Mouse (Mus musculus) neural tube, embryonic 14.5 days (tissue): ENCODE results near the gene Gm10775. TPM values are rescaled to one million over a fixed set of nuclear protein-coding genes. Genes with fewer than 3 reads are reported as not detected.

Source experiments
- ATAC-seq: fragments of 200-750 bp; cut with Nextera tagmentation; 2 replicates; pipeline ENCODE4 v1.8.0; 2017; ENCODE audit warnings: low read depth, mild to moderate bottlenecking, moderate TSS enrichment, moderate library complexity
- H3K27ac ChIP-seq: fragments of 300-500 bp; sonication (generic); 2 replicates; pipeline ENCODE4 v1.5.1; 2014; ENCODE audit warnings: low read depth, mild to moderate bottlenecking, control low read depth, low read length, moderate library complexity, mixed read lengths
- H3K27me3 ChIP-seq: fragments of 300-500 bp; sonication (generic); 2 replicates; pipeline ENCODE4 v1.6.1; 2014; ENCODE audit warnings: low read length; ENCODE audit not compliant: control insufficient read depth, insufficient read depth
- H3K36me3 ChIP-seq: fragments of 300-500 bp; sonication (generic); 2 replicates; pipeline ENCODE4 v1.6.1; 2014; ENCODE audit warnings: low read length, mixed read lengths; ENCODE audit not compliant: control insufficient read depth, insufficient read depth
- H3K4me1 ChIP-seq: fragments of 300-500 bp; sonication (generic); 2 replicates; pipeline ENCODE4 v1.6.1; 2014; ENCODE audit warnings: low read length; ENCODE audit not compliant: control insufficient read depth, insufficient read depth
- H3K4me2 ChIP-seq: fragments of 300-500 bp; sonication (generic); 2 replicates; pipeline ENCODE4 v1.6.1; 2014; ENCODE audit warnings: mild to moderate bottlenecking, low read depth, low read length, control low read depth
- H3K4me3 ChIP-seq: fragments of 300-500 bp; sonication (generic); 2 replicates; pipeline ENCODE4 v1.5.1; 2014; ENCODE audit warnings: low read depth, low read length, control low read depth, mixed read lengths
- H3K9ac ChIP-seq: fragments of 300-500 bp; sonication (generic); replicated peaks from 2 replicates; pipeline ENCODE4 v1.6.1; 2014; ENCODE audit warnings: low read depth, mild to moderate bottlenecking, control low read depth, low read length, mixed read lengths
- H3K9me3 ChIP-seq: fragments of 300-500 bp; sonication (generic); 2 replicates; pipeline ENCODE4 v1.6.1; 2016; ENCODE audit warnings: low read length; ENCODE audit not compliant: control insufficient read depth
- WGBS: fragments of 180-500 bp; shearing (Covaris S2); extraction: QIAGEN DNeasy Blood & Tissue Kit; methylation state at CpG from one replicate; pipeline ENCODE4 v1.1.7; 2014; 5-methylcytosine and 5-hydroxymethylcytosine counted together
- polyA plus RNA-seq: library from polyadenylated mRNA; unstranded; fragments of >200 nt; fragmentation: Nextera tagmentation; extraction: Ambion mirVana; gene quantifications from 2 replicates; pipeline ENCODE4 v1.2.1, GENCODE M21; 2014

Gm10775 gene
- 0.52 and 0.56 TPM in 2 replicates for polyA plus RNA-seq

- Histone ChIP-seq H3K27me3 (no peaks in the 10 kb centered on the region), H3K4me3 (peak within 1 kb of the TSS; percentile 21), H3K36me3 (no peaks in the 10 kb centered on the region), H3K4me2 (peak within 1 kb of the TSS; percentile 37), H3K4me1 (no peaks in the 10 kb centered on the region), H3K9me3 (peaks cover 27% of the 10 kb centered on the region), H3K27ac (no peak within 1 kb of the TSS), H3K9ac (0 out of 2 replicates have a peak within 1 kb of the TSS, but pooled peaks have one; percentile 32)
- WGBS, result 45% methylated on average over 29 of the region's 29 CpGs
- ATAC-seq, result no peak; the same call in 1 of the 2 replicates
These were observed at the start of gene Gm10775 for GRCm38 (mm10) chr13:65259239-65259638. TSS of gene Gm10775 (plus strand) at chr13:65259539.

GRCm38 (mm10) chr13:65225945-65226344, 33.4 kb upstream of the Gm10775 start:
- ATAC-seq, result no peak
- no peak overlapping the region for H3K27ac ChIP-seq
- H3K4me3 ChIP-seq, result no peak overlapping the region
- no peaks in the 10 kb centered on the region for H3K36me3 ChIP-seq
- no peaks in the 10 kb centered on the region for H3K9me3 ChIP-seq
- no peaks in the 10 kb centered on the region for H3K27me3 ChIP-seq
- no peak overlapping the region for H3K4me2 ChIP-seq
- no peak overlapping the region for H3K9ac ChIP-seq
- 69% methylated on average over 6 of the region's 6 CpGs for WGBS
- H3K4me1 ChIP-seq, result no peaks in the 10 kb centered on the region

DNA sequence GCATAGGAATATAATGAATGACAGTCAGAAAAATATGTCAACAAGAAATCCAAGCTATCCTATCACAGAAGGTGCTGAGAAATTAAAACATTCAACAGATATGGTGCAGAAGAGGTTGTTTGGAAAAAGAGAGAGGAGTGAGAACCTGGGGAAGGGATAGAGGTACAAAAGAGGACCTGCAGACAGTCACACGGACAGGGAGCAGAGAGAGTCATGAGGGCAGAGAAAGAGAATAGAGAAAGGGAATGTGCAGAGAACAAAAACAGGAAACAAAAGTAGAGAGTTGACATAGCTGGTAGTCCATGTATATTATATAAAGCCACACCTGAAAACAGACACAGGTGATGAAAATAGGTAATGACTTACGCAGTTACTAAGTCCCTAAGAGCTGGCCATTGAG, 32.7 kb upstream of the Gm10775 start:
- H3K36me3 ChIP-seq, result no peaks in the 10 kb centered on the region
- no peaks in the 10 kb centered on the region for H3K27me3 ChIP-seq
- no peak overlapping the region for H3K27ac ChIP-seq
- no peak overlapping the region for H3K4me3 ChIP-seq
- ATAC-seq, result no peak
- no peaks in the 10 kb centered on the region for H3K9me3 ChIP-seq
- H3K9ac ChIP-seq, result no peak overlapping the region
- H3K4me2 ChIP-seq, result no peak overlapping the region
- H3K4me1 ChIP-seq, result no peaks in the 10 kb centered on the region
- 91% methylated on average over 2 of the region's 2 CpGs for WGBS

DNA sequence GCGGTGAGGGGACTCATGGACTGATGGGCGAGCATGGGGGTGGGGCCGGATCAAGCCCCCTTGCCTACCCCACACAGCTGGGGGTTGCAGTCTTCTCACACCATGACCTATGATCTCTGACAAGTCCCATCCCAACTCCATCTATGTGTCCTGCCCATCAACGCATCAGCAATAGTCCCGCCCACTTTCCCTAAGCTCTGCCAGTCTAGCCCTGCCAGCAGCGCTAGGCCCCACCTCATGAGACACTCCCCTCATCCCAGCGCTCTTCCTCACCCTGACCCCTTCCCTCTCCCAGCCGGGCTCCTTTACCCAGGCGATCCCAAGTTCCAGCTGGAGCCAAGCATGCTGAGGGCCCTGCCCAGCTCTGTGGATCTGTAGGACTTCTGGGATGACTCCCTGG, 22.1 kb upstream of the Gm10775 start:
- Histone ChIP-seq H3K36me3 (no peaks in the 10 kb centered on the region), H3K9ac (no peak overlapping the region), H3K4me1 (peaks cover 5% of the 10 kb centered on the region), H3K27me3 (no peaks in the 10 kb centered on the region), H3K4me3 (no peak overlapping the region), H3K27ac (no peak overlapping the region), H3K9me3 (no peaks in the 10 kb centered on the region), H3K4me2 (no peak overlapping the region)
- 72% methylated on average over 9 of the region's 9 CpGs for WGBS
- ATAC-seq, result no peak

- H3K27ac ChIP-seq, result peak overlapping the region; percentile 92
- no peaks in the 10 kb centered on the region for H3K36me3 ChIP-seq
- WGBS, result 2% methylated on average over 28 of the region's 28 CpGs
- peaks cover 11% of the 10 kb centered on the region for H3K4me1 ChIP-seq
- peaks cover 6% of the 10 kb centered on the region; the same call in 1 of the 2 replicates for H3K9me3 ChIP-seq
- H3K4me2 ChIP-seq, result peak overlapping the region; percentile 100
- no peaks in the 10 kb centered on the region for H3K27me3 ChIP-seq
- peak overlapping the region; percentile 67 for H3K4me3 ChIP-seq
- peak; percentile 97 for ATAC-seq
- peak overlapping the region; percentile 71 for H3K9ac ChIP-seq
These were observed 18.7 kb upstream of the Gm10775 start for GRCm38 (mm10) chr13:65240509-65241098.

DNA sequence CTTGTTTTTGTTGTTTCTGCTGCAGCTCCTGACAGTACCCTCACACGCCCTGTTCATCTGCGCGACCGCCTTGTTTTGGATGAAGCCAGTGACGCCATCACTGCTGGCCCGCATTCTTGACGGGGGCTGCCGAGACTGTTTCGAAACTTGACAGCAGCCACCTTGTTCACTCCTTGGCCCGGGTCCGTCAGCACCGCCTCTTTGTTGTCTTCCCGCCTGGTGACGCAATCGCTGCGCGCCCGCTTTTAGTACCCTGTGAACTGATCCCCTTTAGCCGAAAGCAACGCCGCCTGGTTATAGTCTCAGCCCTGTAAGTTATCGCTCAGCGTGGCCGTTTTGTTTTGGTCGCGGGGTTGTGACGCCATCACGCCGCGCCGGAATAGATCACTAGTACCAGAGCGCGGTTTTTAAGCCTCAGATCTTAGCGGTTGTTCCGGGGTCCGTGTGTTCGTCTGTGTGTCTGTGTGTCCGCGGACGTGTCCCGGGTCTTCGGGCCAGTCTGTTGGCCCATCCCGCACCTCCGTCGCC, 18.2 kb upstream of the Gm10775 start:
- Histone ChIP-seq H3K4me2 (peak overlapping the region; percentile 100), H3K27ac (peak overlapping the region; percentile 92), H3K4me3 (peak overlapping the region; percentile 67), H3K27me3 (no peaks in the 10 kb centered on the region), H3K9me3 (peaks cover 7% of the 10 kb centered on the region; the same call in 1 of the 2 replicates), H3K4me1 (peaks cover 11% of the 10 kb centered on the region), H3K36me3 (no peaks in the 10 kb centered on the region), H3K9ac (peak overlapping the region; percentile 67)
- peak; percentile 90 for ATAC-seq
- under 1% methylated on average over 45 of the region's 45 CpGs for WGBS

DNA sequence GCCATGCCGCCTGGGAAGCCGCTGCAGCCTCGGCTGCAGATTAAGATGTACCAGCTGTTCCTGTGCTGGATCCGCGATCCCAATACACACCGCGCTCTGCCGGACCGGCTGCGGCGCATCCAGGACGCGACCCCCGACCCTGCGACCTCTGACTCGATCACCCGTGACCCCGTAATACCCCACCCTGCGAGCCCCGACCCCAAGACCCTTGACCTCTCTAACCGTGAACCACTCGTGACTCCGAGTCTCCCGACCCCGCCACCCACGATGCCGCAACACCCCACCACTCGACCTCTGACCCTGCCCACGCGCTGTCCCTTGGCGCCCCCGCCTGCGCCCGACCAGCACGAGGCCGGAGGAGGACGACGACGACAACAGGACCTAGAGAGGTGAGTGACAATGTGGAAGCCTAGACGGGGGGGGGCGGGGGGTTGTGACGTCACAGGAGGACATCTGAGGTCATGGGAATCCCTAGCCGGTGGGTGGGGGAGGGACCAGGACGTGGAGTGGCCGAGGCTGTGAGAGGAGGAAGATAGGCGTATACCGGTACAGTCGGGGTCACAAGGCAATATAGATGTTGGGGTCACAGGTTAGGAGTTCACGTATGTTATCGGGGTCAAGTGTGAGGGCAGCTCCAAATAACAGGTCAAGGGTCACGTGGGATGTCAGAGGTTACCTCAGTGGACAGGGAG, 17.6 kb upstream of the Gm10775 start:
- Histone ChIP-seq H3K4me3 (peak overlapping the region; percentile 67), H3K4me1 (peaks cover 11% of the 10 kb centered on the region), H3K27ac (peak overlapping the region; percentile 92; the same call in 1 of the 2 replicates), H3K27me3 (no peaks in the 10 kb centered on the region), H3K36me3 (no peaks in the 10 kb centered on the region), H3K9ac (peak overlapping the region; percentile 67), H3K4me2 (peak overlapping the region; percentile 100), H3K9me3 (peaks cover 7% of the 10 kb centered on the region; the same call in 1 of the 2 replicates)
- WGBS, result 2% methylated on average over 50 of the region's 51 CpGs
- no peak; the same call in 1 of the 2 replicates for ATAC-seq

DNA sequence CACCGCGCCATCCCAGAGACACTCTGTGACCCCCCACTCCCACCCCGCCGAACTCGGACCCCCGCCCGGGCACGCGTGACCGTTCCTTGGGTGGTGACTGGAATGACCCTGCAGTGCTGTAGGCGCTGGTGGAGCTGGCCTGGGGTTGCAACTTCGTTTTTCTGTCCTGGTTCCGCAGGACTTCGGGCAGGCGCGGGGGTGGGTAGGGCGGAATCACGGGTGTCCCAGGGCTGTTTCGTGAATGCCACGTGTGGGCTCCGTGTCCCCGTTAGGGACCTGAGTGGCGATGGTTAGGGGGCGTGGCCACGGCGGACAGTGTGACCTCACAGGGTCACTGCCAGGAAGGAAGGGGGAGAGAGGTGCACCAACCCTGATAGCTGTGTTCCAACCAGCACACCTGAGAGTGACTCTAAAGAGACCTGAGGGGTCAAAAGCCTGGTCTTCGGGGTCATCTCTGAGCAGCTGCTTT, 17.0 kb upstream of the Gm10775 start:
- Histone ChIP-seq H3K9ac (peak overlapping the region; percentile 67; the same call in 1 of the 2 replicates), H3K27me3 (no peaks in the 10 kb centered on the region), H3K4me1 (peaks cover 11% of the 10 kb centered on the region), H3K27ac (no peak overlapping the region), H3K4me3 (peak overlapping the region; percentile 67), H3K9me3 (peaks cover 7% of the 10 kb centered on the region; the same call in 1 of the 2 replicates), H3K4me2 (peak overlapping the region; percentile 100), H3K36me3 (no peaks in the 10 kb centered on the region)
- no peak for ATAC-seq
- WGBS, result 38% methylated on average over 27 of the region's 27 CpGs

DNA sequence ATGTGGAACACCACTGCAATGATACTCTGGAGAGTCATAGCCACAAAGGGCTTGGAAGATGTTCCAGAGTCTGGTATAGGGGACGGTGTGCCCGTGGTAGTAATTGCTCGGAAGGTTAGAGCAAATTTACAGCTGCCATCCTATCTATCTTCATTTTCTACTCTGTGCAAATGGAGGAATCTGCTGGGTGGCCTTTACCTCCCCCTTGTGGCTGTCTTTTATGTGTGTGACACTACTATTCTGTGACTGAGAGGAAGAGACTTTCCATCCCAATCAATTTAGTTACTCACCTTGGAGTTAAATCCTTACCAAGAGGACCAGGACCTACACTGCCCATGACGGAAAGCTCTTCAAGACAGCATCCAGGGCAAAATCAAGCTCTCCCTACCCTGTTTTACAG, 16.1 kb upstream of the Gm10775 start:
- 93% methylated on average over 4 of the region's 4 CpGs for WGBS
- Histone ChIP-seq H3K4me3 (no peak overlapping the region), H3K27me3 (no peaks in the 10 kb centered on the region), H3K9ac (no peak overlapping the region), H3K4me1 (peaks cover 11% of the 10 kb centered on the region), H3K9me3 (peaks cover 9% of the 10 kb centered on the region; the same call in 1 of the 2 replicates), H3K36me3 (no peaks in the 10 kb centered on the region), H3K27ac (no peak overlapping the region), H3K4me2 (no peak overlapping the region)
- no peak for ATAC-seq
